Mouse (Mus musculus) liver, embryonic 14.5 days (tissue): ENCODE data around the gene Ptx4.

Source experiments
- CTCF ChIP-seq: IDR thresholded peaks from 2 replicates; pipeline ENCODE4 v1.5.1; 2016; ENCODE audit warnings: antibody characterized with exemption, low read depth, control low read depth
- EP300 ChIP-seq: IDR thresholded peaks from 2 replicates; pipeline ENCODE4 v1.6.1; 2016; ENCODE audit warnings: antibody characterized with exemption, low read depth

DNA sequence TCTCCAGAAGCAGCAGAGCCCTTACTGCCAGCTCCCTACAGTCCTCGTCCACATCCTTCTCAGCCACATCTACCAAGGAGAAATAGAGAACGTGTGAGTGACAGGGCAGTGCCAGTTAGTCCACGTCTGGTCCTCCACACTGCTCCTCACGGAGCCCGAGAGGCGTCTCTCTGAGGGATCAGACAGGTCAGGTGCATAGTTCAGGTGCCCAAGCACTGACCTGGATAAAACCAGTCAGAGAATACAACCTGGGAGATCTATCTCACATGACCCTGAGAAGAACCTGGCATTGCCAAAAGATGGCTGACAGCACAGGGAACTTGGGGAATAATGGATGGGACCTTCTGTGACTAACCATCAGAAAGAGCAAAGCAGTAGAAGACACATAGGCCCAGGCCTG, 20.5 kb upstream of the Ptx4 start:
- no peak for TF ChIP-seq CTCF
- TF ChIP-seq EP300 = no peak
